Mouse (Mus musculus) bone marrow, adult 2 months (tissue): ENCODE measurements at regions not wholly inside any gene's neighbourhood (a gene's known extent, or its start where the extent isn't known, plus 50 kb on each side); places are given as distances from the start of the nearest gene placed in this dataset.

Source experiments
- CTCF ChIP-seq: fragments of 200-500 bp; IDR thresholded peaks from 2 replicates; pipeline ENCODE4 v1.5.1; 2011; ENCODE audit warnings: low read length, control low read depth; ENCODE audit not compliant: control insufficient read depth, insufficient read depth
- POLR2A ChIP-seq: fragments of 200-500 bp; IDR thresholded peaks from 2 replicates; pipeline ENCODE4 v1.6.1; 2011; ENCODE audit warnings: low read depth, mild to moderate bottlenecking, control low read depth, low read length, borderline replicate concordance; ENCODE audit not compliant: control insufficient read depth

DNA sequence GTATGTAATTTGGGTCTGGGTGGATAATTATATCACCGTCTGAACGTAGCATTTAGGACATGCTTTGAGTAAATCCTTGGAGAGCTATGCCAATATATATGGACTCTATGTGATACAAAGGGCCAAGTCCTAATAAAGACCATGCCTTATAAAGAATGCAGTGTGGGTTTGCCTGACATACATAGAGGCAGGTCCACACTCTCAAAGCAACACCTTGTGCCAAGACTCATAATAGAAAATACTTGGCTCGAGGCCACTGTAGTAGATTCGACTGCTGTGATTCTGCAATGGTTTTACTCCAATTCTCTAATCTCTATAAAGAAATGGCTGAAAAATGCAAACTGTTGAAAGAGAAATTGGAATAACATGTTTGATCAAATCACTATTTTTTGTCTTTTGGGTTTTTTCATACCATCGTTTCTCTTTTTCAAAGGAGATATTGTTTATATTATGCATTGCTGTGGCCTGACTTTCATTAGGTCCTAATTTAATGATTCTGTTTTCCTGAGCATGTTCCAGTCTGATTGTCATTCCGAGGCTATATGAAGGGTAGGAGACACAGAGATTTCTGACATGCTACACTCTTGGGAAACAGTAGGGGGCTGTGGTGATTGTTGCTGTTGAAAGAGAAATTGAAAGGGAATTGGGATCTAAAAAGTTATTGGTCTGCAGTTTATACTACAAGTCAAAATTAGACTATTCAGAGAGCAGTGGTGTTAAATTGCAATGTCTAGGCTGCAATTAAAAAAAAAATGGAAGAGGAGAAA lies 884.7 kb downstream of the Ttll7 start:
- no peak for TF ChIP-seq CTCF
- no peak for TF ChIP-seq POLR2A
